Mouse (Mus musculus): Measurements from ENCODE around the gene Tekt5.

Tekt5 gene

GRCm38 (mm10) chr16:10379531-10379930, 15.8 kb downstream of the Tekt5 start:
- DNase-seq (ENCODE audit: low spot score in 2 of 2) = peak in 1 of 2 experiments; percentile 46

- no peak for DNase-seq (ENCODE audit: low spot score in 2 of 2)
Measured at GRCm38 (mm10) chr16:10377286-10377685, 18.0 kb downstream of the Tekt5 start.

- no peak for DNase-seq (ENCODE audit: low spot score in 2 of 2)
Measured at GRCm38 (mm10) chr16:10374254-10375011, 20.9 kb downstream of the Tekt5 start.

- no peak for DNase-seq (ENCODE audit: low spot score in 2 of 2)
Measured at GRCm38 (mm10) chr16:10372372-10372771, 22.9 kb downstream of the Tekt5 start.

- DNase-seq (ENCODE audit: low spot score in 2 of 2) = no peak
Measured at GRCm38 (mm10) chr16:10369996-10370395, 25.3 kb downstream of the Tekt5 start.

GRCm38 (mm10) chr16:10369468-10369934, 25.8 kb downstream of the Tekt5 start:
- no peak for DNase-seq (ENCODE audit: low spot score in 2 of 2)

- peak in 1 of 2 experiments; percentile 20 for DNase-seq (ENCODE audit: low spot score in 2 of 2)
Measured at GRCm38 (mm10) chr16:10366240-10367217, 28.8 kb downstream of the Tekt5 start.

GRCm38 (mm10) chr16:10365796-10366195, 29.5 kb downstream of the Tekt5 start:
- DNase-seq (ENCODE audit: low spot score in 2 of 2) = no peak

GRCm38 (mm10) chr16:10363061-10363460, 32.2 kb downstream of the Tekt5 start:
- no peak for DNase-seq (ENCODE audit: low spot score in 2 of 2)

- no peak for DNase-seq (ENCODE audit: low spot score in 2 of 2)
Measured at GRCm38 (mm10) chr16:10359241-10359640, 36.0 kb downstream of the Tekt5 start.

GRCm38 (mm10) chr16:10358010-10358934, 37.0 kb downstream of the Tekt5 start:
- DNase-seq (ENCODE audit: low spot score in 2 of 2) = no peak

- DNase-seq (ENCODE audit: low spot score in 2 of 2) = peak in 1 of 2 experiments; percentile 32
Measured at GRCm38 (mm10) chr16:10355004-10355403, 40.3 kb downstream of the Tekt5 start.

- DNase-seq (ENCODE audit: low spot score in 2 of 2) = no peak
Measured at GRCm38 (mm10) chr16:10351050-10351636, 44.1 kb downstream of the Tekt5 start.

- DNase-seq (ENCODE audit: low spot score in 2 of 2) = no peak
Measured at GRCm38 (mm10) chr16:10349876-10350275, 45.4 kb downstream of the Tekt5 start.

- no peak for DNase-seq (ENCODE audit: low spot score in 2 of 2)
Measured at GRCm38 (mm10) chr16:10349436-10349835, 45.9 kb downstream of the Tekt5 start.

GRCm38 (mm10) chr16:10347551-10347950, 47.7 kb downstream of the Tekt5 start:
- DNase-seq (ENCODE audit: low spot score in 2 of 2) = no peak

- no peak for DNase-seq (ENCODE audit: low spot score in 2 of 2)
Measured at GRCm38 (mm10) chr16:10341110-10341509, 54.2 kb downstream of the Tekt5 start.

GRCm38 (mm10) chr16:10339930-10340329, 55.4 kb downstream of the Tekt5 start:
- DNase-seq (ENCODE audit: low spot score in 2 of 2) = no peak

- peak in 1 of 2 experiments; percentile 22 for DNase-seq (ENCODE audit: low spot score in 2 of 2)
Measured at GRCm38 (mm10) chr16:10338601-10339000, 56.7 kb downstream of the Tekt5 start.

GRCm38 (mm10) chr16:10337422-10338197, 57.7 kb downstream of the Tekt5 start:
- DNase-seq (ENCODE audit: low spot score in 2 of 2) = peak in 1 of 2 experiments; percentile 38
